In the genomic region with DNA sequence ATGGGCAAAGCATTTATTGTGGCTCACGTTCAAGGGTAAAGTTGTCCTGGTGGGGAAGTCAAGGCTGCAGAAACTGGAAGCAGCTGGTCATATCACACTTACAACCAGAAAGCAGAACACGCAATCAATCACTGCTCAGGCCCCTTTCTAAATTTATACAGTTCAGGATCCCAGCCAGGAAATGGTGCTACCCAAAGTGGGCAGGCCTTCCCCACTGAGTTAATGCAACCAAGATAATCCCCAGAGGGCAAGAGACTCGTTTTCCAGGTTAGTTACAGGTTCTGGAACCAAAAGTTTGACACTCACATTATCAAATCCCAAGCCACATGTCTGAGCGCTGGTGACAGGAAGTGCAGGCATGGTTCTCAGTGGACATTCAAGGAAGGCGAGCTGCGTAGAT, we compare ENCODE assay signal across 22 mouse cellular contexts. TPM values are rescaled to one million over a fixed set of nuclear protein-coding genes. Genes with fewer than 3 reads are reported as not detected.
DNase-seq lines count a peak whose midpoint lies in the region; ATAC-seq lines count a peak whose summit lies in the region.
"Had no signal": no experiment of that assay in that cellular context is flagged by ENCODE, and none has a peak within 500 bp of the region (broad histone marks: within the 10 kb centered on the region; RNA-seq: fewer than 3 reads in every experiment).

No protein-coding gene starts in this region.

- H3K4me3 ChIP-seq in macrophage (ENCODE audit: inconsistent target) = no peak overlapping the region
- H3K4me3 ChIP-seq: embryonic facial prominence, embryonic 13.5 days; forebrain, embryonic 12.5 days; hindbrain, embryonic 10.5 days; hindbrain, embryonic 15.5 days had no signal

- intact Hi-C loops in heart, postnatal 36 days (cut with DNase I) = no loop called here
- intact Hi-C loops in heart, postnatal 10 days (cut with DNase I) = no loop called here
- intact Hi-C loops in heart, postnatal 14 days (cut with DNase I) = no loop called here

- H3K79me2 ChIP-seq in macrophage (ENCODE audit: inconsistent target) = no peaks in the 10 kb centered on the region; the same call in 1 of the 2 replicates

- H3K36me3 ChIP-seq in macrophage (ENCODE audit: inconsistent target) = no peaks in the 10 kb centered on the region
- H3K36me3 ChIP-seq: embryonic facial prominence, embryonic 13.5 days; forebrain, embryonic 12.5 days; hindbrain, embryonic 10.5 days; hindbrain, embryonic 15.5 days had no signal

- peak; percentile 53 to 58 for DNase-seq in heart, adult 18-20 months
- no peak for DNase-seq in heart, postnatal 36 days
- peak; percentile 36 to 42 for DNase-seq in heart, postnatal 10 days
- no peak for DNase-seq in heart, postnatal 14 days
- no peak for DNase-seq in lung, postnatal 4 days
- DNase-seq: adrenal gland, adult 8-10 months; adrenal gland, postnatal 36 days; B cell, adult 2 months; cerebellum, adult 11 months; cerebellum, adult 8-10 months; cerebellum, postnatal 25 days; kidney, adult 8-10 months had no signal

- WGBS in macrophage (ENCODE audit: missing documents) = 35% methylated on average over 6 of the region's 6 CpGs

- ATAC-seq in common myeloid progenitor, adult 5-6 weeks (replicated peaks; ENCODE audit: low read depth, poor library complexity, severe bottlenecking) = peak; percentile 20
- ATAC-seq: CD4-positive, CD25-positive, alpha-beta regulatory T cell, adult 4 months; forebrain, embryonic 16.5 days; intestine, postnatal 0 days had no signal

- peak overlapping the region; percentile 49 for H3K27ac ChIP-seq in macrophage
- H3K27ac ChIP-seq: embryonic facial prominence, embryonic 13.5 days; forebrain, embryonic 12.5 days; hindbrain, embryonic 10.5 days; hindbrain, embryonic 15.5 days had no signal

RNA-seq across cellular contexts. Expression of gene Pigz, which starts 5.2 kb away (rescaled TPM):
- 1 to 10 TPM; 2.2 to 3.5 TPM for total RNA-seq in heart, adult 18-20 months (2021)
- 1 to 10 TPM in 1 of 2 experiments, under 1 TPM in 1; 0.81 to 2.0 TPM for total RNA-seq in heart, postnatal 36 days (2021)
- total RNA-seq in heart, postnatal 10 days (2021) = 1 to 10 TPM; 1.7 to 2.0 TPM
- 1 to 10 TPM; 2.0 to 2.7 TPM for total RNA-seq in heart, postnatal 14 days (2021)
- not detected in 2 replicates for total RNA-seq in common myeloid progenitor, adult 5-6 weeks (2017)
- 10 to 100 TPM in 6 of 26 experiments, 1 to 10 TPM in 18, under 1 TPM in 2; 0.50 to 16.7 (median 5.5) TPM for total RNA-seq in macrophage (2018; cell fraction: chromatin; rRNA removed)
- 10 to 100 TPM in 8 of 26 experiments, 1 to 10 TPM in 18; 2.1 to 16.2 (median 5.9) TPM for total RNA-seq in macrophage (2018; cell fraction: cytosol; rRNA removed)
- 10 to 100 TPM in 12 of 26 experiments, 1 to 10 TPM in 13, under 1 TPM in 1; 0.38 to 24.0 (median 7.7) TPM for total RNA-seq in macrophage (2018; cell fraction: nucleus; rRNA removed)
- polyA plus RNA-seq in macrophage (2018) = 2.8 to 3.6 TPM (median 2.9 TPM) in 3 replicates
- polyA plus RNA-seq: G1E had no signal

RNA-seq across cellular contexts. Expression of gene 0610012G03Rik, which starts 9.4 kb away (rescaled TPM):
- 10 to 100 TPM; 74.8 to 79.2 TPM for total RNA-seq in heart, adult 18-20 months (2021)
- total RNA-seq in heart, postnatal 36 days (2021) = 10 to 100 TPM; 74.5 to 75.6 TPM
- 10 to 100 TPM; 73.1 to 74.1 TPM for total RNA-seq in heart, postnatal 10 days (2021)
- 10 to 100 TPM; 68.9 to 74.9 TPM for total RNA-seq in heart, postnatal 14 days (2021)
- total RNA-seq in common myeloid progenitor, adult 5-6 weeks (2017) = 13.5 and 14.6 TPM in 2 replicates
- 10 to 100 TPM in 13 of 26 experiments, 1 to 10 TPM in 13; 2.1 to 31.2 (median 9.4) TPM for total RNA-seq in macrophage (2018; cell fraction: chromatin; rRNA removed)
- total RNA-seq in macrophage (2018; cell fraction: cytosol; rRNA removed) = 10 to 100 TPM; 43.3 to 93.4 (median 71.3) TPM
- total RNA-seq in macrophage (2018; cell fraction: nucleus; rRNA removed) = 10 to 100 TPM in 20 of 26 experiments, 1 to 10 TPM in 6; 7.3 to 54.3 (median 17.0) TPM
- 30.6 to 67.1 TPM (median 53.4 TPM) in 3 replicates for polyA plus RNA-seq in macrophage (2018)

RNA-seq across cellular contexts. Expression of gene Ncbp2, which starts 9.5 kb away (rescaled TPM):
- 10 to 100 TPM; 24.8 to 26.4 TPM for total RNA-seq in heart, adult 18-20 months (2021)
- total RNA-seq in heart, postnatal 36 days (2021) = 10 to 100 TPM; 23.6 to 27.0 TPM
- 10 to 100 TPM; 22.4 to 29.3 TPM for total RNA-seq in heart, postnatal 10 days (2021)
- total RNA-seq in heart, postnatal 14 days (2021) = 10 to 100 TPM; 23.3 to 25.2 TPM
- 40.9 and 46.7 TPM in 2 replicates for total RNA-seq in common myeloid progenitor, adult 5-6 weeks (2017)
- total RNA-seq in macrophage (2018; cell fraction: chromatin; rRNA removed) = 10 to 100 TPM in 19 of 26 experiments, 1 to 10 TPM in 7; 3.5 to 39.6 (median 17.1) TPM
- 10 to 100 TPM; 24.6 to 44.5 (median 36.8) TPM for total RNA-seq in macrophage (2018; cell fraction: cytosol; rRNA removed)
- 10 to 100 TPM in 23 of 26 experiments, 1 to 10 TPM in 3; 8.0 to 44.1 (median 20.0) TPM for total RNA-seq in macrophage (2018; cell fraction: nucleus; rRNA removed)
- 39.9 to 50.1 TPM (median 49.5 TPM) in 3 replicates for polyA plus RNA-seq in macrophage (2018)

Comparison
In these comparisons a context has a peak if more than half of its experiments do, and no peak if none do; other contexts are left out.
1. DNase-seq: peak in heart, adult 18-20 months (2 of 2) and heart, postnatal 10 days (2 of 2); none in heart, postnatal 36 days (0 of 2), heart, postnatal 14 days (0 of 2) and lung, postnatal 4 days (0 of 2).